Mouse (Mus musculus) layer of hippocampus, postnatal 14 days (tissue): Measurements from ENCODE around the gene Tmc5. TPM values are rescaled to one million over a fixed set of nuclear protein-coding genes. Genes with fewer than 3 reads are reported as not detected.
A peak's percentile ranks its signal among the peaks of the same experiment; 100 is the strongest.

ENCODE experiments used
- DNase-seq, 2 experiments: peaks; one replicate each; pipeline ENCODE4 v3.0.0; 2021 to 2022; ENCODE audit warnings: low spot score in 2 of 2, mixed read lengths in 1 of 2
- total RNA-seq, 2 experiments: library from RNA; stranded (reverse); gene quantifications; 2 replicates each; pipeline ENCODE4 v1.2.3; 2021

The Tmc5 gene
- total RNA-seq, 2 experiments from 2014 or later: 0.21 to 0.31 TPM

DNA sequence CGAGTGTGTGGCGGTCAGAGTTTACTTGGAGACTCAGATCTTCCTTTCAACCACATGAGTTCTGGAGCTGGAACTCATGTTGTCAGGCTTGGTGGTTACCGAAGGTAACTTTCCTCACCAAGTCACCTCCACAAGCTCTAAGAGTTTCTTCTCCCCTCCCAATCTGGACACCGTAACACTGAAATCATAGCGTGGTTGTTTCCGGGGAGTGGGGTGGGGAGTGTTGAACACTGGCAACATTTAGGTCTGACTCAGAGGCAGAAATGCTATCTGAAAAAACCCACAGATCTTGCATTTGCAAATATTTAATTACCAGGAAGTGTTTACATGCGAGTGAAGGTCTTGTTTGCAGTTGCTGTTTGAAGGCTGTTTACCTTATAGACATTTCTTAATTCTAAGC is 12.7 kb downstream of the Tmc5 start:
- DNase-seq: no peak

DNA sequence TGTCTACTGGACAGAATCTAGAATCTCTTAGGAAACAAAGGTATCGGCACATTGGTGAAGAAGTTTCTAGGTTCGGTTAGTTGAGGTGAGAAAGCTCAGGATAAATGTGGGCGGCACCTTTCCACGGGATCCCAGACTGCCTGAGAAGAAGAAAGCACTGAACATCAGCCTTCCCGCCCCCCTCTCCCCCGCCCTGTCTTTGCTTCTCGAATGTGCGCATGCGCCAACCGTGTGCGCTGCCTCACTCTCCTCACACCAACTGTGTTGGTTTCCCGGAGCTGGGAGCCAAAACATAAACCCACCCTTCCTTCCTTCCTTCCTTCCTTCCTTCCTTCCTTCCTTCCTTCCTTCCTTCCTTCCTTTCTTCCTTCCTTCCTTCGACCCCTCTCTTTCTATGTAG is 13.6 kb downstream of the Tmc5 start:
- no peak for DNase-seq

DNA sequence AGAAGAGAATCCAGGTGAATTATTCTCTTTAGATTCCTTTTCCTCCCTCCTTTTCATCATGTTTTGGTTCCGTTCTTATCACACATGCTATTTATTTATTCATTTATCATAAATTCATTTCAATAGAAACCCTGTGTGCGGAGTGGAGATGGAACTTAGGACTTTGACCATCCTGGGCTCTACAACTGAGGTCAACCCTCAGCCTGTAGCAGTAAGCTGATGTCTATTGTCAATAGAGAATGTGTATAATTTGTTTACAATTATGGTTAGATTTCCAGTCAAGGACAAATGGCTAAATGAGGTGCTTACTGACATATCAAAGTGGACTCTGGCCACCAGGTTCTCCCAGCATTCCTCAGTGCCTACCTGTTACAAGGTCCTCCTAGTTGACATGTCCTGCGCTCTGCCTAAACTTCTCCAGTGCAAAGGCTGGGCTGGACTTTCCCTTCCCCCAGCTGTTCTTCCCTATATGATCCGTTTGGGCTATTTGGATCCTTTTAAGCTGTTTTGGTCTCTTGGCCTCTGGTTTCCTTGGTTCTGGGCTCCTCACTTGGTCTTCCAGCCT is 14.2 kb downstream of the Tmc5 start:
- DNase-seq: no peak

DNA sequence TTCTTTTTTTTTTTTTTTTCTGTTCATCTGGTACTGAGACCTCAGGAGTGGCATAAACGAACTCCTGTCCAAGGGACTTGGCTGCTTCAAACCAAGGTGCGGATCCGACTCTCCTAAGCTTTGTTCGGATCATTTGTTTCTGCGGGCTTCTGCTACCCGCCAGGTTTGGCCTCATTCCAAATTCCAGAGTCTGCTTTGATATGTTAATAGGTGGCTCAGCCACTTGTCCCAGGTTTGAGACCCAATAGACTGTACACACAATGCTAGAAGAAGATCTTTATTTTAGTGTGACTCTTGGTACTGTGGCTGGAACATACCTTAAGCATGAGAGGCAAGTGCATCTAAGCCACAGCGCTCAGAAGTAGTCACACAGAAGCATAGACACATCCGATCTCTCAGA is 14.8 kb downstream of the Tmc5 start:
- no peak for DNase-seq

DNA sequence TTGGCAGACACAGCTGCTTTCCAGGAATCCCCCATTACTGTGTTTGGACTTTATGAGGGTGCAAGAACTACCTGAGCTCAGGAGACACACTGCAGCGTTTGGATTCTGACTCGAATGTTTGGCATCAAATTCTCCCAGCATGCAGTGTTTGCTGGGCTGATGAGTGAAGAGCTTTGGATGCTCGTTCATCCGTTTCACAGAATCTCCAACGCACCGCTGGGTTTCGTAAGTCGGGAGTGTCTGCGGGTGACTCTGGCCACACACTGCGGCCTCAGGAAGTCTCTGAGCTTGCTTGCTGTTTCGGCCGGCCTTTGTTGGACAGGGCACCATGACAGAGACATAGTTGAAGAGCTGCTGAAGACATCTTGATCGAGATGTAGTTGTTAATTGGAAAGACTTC is 17.0 kb downstream of the Tmc5 start:
- DNase-seq: no peak

DNA sequence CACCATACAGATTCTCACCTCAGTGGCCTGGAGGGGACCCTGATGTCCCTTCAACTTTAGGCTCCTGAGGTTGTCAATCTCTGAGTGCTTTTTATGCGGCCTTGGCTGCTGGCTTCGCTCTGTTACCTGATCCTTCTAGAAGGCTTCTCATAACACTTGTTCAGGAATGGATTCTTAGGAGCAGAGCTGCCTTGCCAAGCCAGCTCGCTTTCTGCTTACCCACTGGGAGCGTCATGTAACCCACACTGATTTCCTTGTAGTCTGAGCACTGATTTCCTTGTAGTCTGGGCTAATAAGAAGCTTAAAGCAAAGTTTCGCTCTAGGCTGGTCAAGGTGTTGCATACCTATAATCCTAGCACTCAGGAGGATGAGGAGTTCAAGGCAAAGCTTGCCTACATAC is 21.0 kb downstream of the Tmc5 start:
- DNase-seq: no peak

DNA sequence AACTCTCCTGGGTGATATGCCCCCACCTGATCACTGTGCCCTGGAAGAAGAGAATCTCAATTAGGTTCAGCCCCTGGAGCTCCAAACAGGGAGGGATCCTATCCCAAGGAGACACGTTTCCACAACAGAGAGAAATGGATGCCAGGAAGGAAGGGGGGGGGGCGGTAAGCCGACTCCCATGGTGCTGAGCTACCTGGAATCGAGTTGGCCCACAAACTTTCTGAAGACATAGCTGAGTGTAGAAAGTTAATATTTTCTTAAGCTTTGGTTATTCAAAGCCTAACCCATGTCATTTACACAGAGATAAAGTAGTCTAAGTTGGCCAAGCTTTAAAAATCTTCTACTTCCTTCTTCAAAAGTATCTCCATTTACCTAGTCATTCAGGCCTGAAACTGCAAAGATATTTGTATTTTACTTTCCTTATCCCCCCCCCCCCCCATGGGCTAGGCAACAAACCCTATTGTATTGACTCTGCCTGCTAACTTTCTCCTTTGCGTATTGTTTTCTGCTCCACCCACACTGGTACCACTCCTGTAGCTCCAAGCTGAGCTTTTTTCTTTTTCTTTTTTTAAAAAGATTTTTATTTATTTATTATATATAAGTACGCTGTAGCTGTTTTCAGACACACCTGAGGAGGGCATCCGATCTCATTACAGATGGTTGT is 23.3 kb downstream of the Tmc5 start:
- no peak for DNase-seq

DNA sequence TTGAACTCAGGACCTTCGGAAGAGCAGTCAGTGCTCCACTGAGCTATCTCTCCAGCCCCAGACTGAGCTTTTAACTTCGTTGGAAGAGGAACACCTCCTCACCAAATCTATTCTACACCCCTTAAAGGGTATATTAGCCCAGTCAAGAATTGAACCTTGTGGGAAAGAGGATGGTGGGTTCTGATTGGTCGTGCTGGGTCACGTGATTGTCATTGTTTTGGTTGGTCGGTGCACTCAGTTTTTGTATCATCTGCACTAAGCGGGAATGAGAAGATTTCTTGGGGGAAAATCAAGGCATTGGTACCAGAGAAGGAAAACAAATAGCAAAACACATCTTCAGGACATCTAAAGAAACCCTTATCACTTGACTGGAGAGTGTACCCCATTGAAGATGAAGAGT is 24.0 kb downstream of the Tmc5 start:
- DNase-seq: no peak

DNA sequence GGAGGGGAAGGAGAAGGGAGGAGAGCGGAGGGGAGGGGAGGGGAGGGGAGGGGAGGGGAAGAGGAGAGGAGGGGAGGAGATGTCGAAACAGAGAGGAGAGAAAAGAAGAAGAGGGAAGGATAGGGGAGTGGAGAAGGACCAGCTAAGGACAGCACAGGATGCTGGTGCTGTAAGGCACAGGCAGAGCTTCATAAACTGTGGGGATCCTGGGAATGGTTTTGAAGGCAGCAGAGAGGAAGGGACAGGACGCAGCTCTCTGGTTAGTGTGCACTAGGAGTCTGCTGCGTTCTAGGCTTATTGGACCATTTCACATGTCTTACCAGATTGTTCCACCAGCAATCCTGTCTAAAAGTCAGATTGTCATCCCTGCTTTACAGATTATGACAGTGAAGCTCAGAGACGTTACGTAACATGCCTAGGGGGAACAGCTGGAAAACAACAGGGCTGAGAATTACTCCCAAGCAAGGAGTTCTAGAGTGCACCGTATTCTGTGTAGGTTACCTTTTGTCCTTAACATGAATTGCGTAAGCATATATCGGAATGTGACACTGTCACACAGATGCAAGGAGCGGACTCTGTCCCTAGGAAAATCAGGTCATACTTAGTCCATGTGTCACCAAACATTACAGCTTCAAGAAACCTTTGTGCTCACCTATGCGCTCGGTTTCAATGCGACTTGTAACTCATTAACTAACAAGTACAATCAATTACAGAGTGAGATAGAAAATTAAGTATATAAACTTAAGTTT is 30.6 kb downstream of the Tmc5 start:
- no peak for DNase-seq

DNA sequence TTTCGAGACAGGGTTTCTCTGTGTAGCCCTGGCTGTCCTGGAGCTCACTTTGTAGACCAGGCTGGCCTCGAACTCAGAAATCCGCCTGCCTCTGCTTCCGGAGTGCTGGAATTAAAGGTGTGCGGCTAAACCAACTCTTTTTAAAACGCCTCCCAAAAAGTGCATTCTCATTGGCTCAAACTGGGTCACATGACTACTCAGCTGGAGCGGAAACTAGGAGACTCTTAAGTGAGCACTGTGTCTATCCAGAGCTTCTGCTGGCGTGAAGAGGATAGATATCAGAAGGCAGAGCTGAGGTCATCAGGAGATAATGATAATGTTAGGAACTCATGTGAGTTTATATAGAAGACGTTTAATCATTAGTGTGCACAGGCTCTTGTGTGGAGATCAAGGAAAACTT is 36.0 kb downstream of the Tmc5 start:
- DNase-seq: no peak

DNA sequence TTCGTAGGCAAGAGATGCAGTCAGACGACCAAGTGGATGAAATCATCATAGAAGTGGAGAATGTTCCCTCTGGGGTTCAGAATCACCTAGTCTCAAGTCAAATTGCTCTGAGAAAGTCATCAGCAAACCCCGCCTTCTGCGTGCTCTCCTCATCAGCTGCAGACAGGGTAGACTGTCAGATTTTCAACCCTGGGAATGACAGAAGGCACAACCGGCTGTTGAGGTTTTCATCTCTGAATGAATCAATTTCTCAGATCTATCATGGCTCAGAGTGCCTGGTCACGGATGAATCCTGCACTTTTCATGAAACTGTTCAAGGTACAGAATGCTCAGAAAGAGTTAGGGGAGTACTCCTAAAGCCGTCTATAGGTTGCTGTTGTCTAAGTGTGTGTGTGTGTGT is 36.9 kb downstream of the Tmc5 start:
- DNase-seq: peak; percentile 34 to 52

DNA sequence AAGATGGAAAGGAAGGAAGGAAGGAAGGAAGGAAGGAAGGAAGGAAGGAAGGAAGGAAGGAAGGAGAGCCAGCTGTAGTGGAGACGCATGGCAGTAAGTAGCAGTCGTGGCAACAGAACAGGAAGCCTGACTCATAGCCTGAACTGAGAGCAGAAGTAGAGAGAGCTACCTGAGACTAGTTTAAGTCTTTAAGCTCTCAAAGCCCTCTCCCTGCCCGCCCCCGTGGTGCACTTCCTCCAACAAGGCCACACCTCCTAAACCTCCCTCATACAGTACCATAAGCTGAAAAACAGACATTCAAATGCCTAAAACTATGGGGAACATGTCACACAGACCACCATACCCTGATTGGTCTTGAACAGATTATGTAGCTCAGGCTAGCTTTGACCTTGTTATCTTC is 40.4 kb downstream of the Tmc5 start:
- no peak for DNase-seq

DNA sequence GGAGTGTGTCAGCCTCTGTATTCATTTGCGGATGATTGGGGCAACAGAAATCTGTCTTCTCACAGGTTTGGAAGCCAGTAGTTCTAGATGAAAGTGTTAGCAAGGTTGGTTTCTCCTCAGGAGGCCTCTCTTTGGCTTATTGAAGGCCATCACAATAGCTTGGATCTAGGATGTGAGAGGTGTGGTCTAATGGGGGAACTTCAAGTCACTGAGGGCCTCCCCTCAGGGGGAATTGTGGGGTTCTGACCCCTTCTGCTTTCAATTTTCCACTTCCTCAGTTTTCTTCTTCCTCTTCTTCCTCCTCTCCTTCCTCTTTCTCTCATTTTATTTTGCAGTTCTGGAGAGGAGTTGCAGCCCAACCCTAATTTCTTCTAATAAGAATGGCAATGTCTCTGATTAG is 49.1 kb downstream of the Tmc5 start:
- no peak for DNase-seq

DNA sequence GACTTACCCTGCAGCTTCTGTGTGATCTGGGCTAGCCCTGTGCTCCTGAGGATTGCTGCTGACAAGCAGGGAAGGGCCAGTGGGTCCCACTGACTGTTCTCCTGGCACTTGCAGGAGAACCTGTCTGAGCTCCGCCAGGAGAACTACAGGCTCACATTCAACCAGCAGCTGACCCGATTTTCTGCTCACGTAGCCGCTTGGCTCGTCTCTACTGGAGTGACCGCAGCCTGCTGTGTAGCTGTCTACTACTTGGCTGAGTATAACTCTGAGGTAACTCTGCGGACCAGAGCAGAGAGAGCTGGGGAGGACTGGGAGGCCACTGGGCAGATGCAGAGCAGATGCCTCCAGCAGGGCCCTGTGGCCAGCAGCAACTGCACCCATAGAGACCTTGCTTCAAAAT is 52.2 kb downstream of the Tmc5 start:
- peak; percentile 7 to 16 for DNase-seq

DNA sequence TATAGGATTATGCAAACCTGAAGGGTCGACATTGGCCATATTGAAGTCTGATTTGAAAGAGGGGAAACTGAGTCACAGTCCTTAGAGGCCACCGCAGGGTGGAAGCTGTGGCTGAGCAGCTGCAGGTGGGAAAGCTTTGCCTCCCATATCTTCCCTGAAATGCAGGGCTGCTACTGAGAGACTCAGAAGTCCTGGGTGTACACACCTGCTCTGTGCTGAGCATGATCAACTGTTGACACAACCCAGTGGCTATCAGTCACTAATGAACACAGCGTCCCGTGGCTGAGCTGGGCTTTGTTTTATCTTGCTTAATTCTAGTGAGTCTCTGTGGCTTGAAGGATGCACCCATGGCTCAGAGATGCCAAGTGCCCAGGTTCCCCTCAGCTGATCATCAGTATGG is 53.0 kb downstream of the Tmc5 start:
- no peak for DNase-seq

DNA sequence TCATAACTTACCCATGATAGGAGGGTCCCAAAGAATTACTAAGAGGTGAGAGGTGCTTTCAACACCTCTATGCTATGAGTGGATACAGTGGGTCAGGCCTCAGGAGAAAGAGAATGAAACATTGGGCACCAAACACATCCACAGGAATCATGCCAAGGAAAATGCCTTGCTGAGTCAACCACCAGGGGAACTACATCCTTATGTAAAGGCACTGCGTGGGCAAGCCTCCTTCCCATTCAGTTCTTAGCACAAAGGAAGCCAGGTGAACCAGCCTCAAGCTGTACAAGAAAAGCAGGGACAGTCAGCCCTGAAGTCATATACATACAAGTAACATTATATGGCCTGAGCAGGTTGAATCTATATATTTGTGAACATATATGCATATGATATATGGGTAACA is 53.8 kb downstream of the Tmc5 start:
- DNase-seq: no peak

DNA sequence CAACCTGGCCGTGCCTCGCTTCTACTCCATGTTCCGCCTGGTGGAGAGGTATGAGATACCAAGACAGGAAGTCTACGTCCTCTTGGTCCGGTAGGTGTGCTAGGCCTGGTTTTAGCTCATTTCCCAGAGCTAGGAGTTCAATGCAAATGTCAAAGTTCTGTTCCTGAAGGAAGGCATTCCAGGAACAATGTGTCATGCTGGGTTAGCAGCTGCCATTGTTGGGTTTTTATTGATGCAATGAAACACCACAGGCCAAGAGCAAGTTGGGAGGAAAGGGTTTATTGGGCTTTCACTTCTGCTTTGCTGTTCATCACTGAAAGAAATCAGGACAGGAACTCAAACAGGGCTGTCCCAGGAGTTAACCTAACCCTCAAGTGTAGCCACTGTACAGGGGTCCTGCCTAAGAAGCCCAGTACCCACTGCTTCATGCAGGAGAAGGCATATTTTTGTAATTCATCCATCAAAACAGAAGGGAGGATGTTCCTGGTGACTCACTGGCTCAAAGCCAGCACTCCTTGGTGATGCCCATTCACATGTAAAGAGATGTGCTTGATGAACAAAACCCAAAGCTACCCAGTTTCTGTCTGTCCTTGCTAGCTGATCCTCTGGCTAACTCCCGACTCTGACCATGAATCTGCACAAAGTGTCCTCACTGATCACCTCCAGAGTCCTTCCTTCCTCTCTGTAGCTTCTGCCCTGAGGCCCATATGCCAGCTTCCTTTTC is 55.6 kb downstream of the Tmc5 start:
- DNase-seq: peak in 1 of 2 experiments; percentile 6

DNA sequence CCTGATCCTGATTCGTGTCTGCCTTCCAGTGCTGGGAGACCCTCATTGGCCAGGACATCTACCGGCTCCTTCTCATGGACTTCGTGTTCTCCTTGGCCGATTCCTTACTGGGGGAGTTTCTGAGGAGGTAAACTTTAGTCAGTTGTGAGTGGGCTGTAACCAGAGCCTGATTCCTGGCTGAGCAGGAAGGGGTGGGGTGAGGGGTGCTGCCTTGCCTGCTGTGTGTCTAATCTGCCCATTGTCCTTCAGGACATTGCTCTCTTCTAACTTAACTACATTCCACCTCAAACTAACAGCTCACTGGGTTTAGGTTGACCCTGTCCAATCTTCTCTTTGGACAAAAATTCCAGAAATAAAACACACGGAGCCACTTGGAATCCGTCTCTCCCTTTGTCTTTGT is 59.6 kb downstream of the Tmc5 start:
- DNase-seq: no peak

DNA sequence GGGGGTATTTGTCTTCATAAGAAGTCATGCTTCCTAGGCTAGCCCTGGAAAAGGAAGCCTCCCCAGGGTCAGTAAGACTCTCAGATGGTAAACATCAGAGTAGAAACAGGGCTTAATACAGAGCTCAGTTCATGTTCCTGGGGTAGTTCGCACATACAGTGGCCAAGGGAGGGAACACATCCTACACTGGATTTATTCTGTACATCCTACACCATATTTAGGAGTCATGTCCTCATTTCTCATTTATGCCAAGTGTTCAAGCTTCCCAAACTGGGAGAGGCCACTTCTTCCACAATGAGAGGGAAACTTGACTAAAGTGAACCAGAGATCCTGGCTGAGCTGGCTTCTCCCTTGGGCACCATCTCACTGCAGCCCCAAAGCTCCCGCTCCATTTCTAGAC is 70.7 kb downstream of the Tmc5 start:
- no peak for DNase-seq

DNA sequence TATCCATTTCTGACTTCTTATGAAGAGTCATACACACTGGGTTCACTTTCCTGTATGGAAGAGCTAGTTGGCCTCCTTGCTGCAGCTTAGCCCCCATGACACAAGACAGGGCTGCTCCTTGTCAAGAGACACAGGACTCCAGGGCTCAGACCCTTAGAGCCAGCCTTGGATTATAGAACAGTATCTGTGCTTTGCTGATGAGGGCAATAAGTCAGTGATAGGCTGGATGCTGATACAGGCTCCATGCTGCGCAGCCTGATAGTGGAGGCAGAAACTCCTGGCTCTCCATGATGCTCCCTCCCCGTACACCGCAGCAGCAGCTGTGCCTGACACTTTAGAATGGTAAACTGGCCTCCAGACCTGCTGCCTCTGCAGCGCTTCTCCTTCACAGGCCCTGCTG is 73.0 kb downstream of the Tmc5 start:
- DNase-seq: no peak

DNA sequence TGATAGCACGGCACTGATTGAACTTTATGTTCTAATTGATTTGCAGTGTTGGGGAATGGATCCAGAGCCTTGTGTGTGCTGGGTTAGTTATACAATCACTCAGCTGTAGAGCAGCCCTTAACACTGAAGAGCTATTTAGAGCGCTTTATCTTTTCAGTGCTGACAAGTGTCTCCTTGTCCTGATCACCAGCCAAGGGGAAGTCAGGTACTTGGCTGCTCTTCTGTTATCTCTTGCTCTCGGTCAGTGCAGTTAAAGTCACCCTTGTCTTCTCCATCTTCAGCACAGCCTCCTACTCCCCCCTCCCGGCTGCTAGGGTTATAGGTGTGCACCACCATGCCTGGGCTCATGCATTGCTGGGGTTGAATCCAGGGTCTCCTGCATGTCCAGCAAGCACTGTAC is 79.7 kb downstream of the Tmc5 start:
- DNase-seq: no peak

DNA sequence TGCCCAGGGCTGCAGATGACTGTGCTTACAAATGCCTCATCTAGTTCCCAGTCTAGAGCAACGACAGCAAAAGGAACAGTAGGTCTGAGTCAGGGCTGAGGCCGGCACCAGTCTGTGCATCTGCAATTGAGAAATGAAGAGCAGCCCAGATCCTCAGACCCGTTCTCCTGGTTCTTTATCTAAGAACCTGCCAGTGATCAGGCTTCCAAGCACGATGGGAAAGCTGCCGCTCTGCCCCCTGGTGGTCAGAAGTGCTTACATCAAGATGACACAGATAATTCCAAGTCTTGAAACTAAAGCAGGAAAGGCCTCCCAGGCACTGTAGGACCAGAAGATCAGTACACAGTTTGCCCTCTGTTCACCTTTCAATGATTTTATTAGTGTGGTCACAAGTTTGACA is 91.1 kb downstream of the Tmc5 start:
- DNase-seq: peak; percentile 85 to 91
